Comparison of ENCODE assay signal across 8 mouse cellular contexts in genomic region chr16:37869470-37870231, GRCm38 (mm10). TPM values are rescaled to one million over a fixed set of nuclear protein-coding genes. Genes with fewer than 3 reads are reported as not detected.
DNase-seq lines count a peak whose midpoint lies in the region; ATAC-seq and TF ChIP-seq lines count a peak whose summit lies in the region.

No protein-coding gene starts in this region.

- peak; percentile 19; the same call in 1 of the 2 replicates for TF ChIP-seq CTCF in heart, adult 2 months (IDR thresholded peaks at IDR 0.05)
- peak; percentile 10; the same call in 1 of the 2 replicates for TF ChIP-seq CTCF in stomach, postnatal 0 days (IDR thresholded peaks at IDR 0.05; ENCODE audit: low read depth)

- H3K9ac ChIP-seq in heart, adult 2 months (ENCODE audit: low read depth, low read length): peak overlapping the region; percentile 75
- peak overlapping the region; percentile 98 for H3K9ac ChIP-seq in heart, embryonic 13.5 days
- peak overlapping the region; percentile 71 for H3K9ac ChIP-seq in liver, embryonic 15.5 days
- H3K9ac ChIP-seq in stomach, postnatal 0 days (ENCODE audit: low read length): peak overlapping the region; percentile 96

- peak overlapping the region; percentile 79 for H3K4me2 ChIP-seq in heart, embryonic 13.5 days
- H3K4me2 ChIP-seq in liver, embryonic 15.5 days: peak overlapping the region; percentile 83
- H3K4me2 ChIP-seq in stomach, postnatal 0 days (replicated peaks; ENCODE audit: low read depth): peak overlapping the region; percentile 76

- H3K9me3 ChIP-seq in heart, embryonic 13.5 days: no peaks in the 10 kb centered on the region
- no peaks in the 10 kb centered on the region for H3K9me3 ChIP-seq in liver, embryonic 15.5 days (replicated peaks)
- no peaks in the 10 kb centered on the region for H3K9me3 ChIP-seq in stomach, postnatal 0 days (ENCODE audit: control insufficient read depth, low read length)

- H3K27me3 ChIP-seq in heart, adult 2 months (ENCODE audit: control insufficient read depth, insufficient read depth, low read length): no peaks in the 10 kb centered on the region
- H3K27me3 ChIP-seq in heart, embryonic 13.5 days (replicated peaks): no peaks in the 10 kb centered on the region
- H3K27me3 ChIP-seq in liver, embryonic 15.5 days: no peaks in the 10 kb centered on the region
- H3K27me3 ChIP-seq in stomach, postnatal 0 days (ENCODE audit: control insufficient read depth, insufficient read depth, low read length): no peaks in the 10 kb centered on the region

- intact Hi-C loops in heart, adult 2 months (cut with DNase I): loop anchor here (2.0 to 5.0 kb wide), 3 partner anchors 78 to 219 kb away; partner anchors contain the start of gene Gsk3b
- intact Hi-C loops in heart, postnatal 25 days (cut with DNase I): loop anchor here (5.0 kb wide), 2 partner anchors 52 to 223 kb away; no protein-coding TSS in a partner anchor

- H3K36me3 ChIP-seq in heart, adult 2 months (ENCODE audit: control insufficient read depth, insufficient read depth, low read length): peaks cover 28% of the 10 kb centered on the region
- H3K36me3 ChIP-seq in heart, embryonic 13.5 days: peaks cover 4% of the 10 kb centered on the region; the same call in 1 of the 2 replicates
- no peaks in the 10 kb centered on the region for H3K36me3 ChIP-seq in liver, embryonic 15.5 days (replicated peaks)
- H3K36me3 ChIP-seq in stomach, postnatal 0 days (ENCODE audit: control insufficient read depth, insufficient read depth, low read length): no peaks in the 10 kb centered on the region

- H3K4me1 ChIP-seq in heart, adult 2 months (ENCODE audit: control insufficient read depth, insufficient read depth, low read length): peaks cover 20% of the 10 kb centered on the region
- peaks cover 31% of the 10 kb centered on the region for H3K4me1 ChIP-seq in heart, embryonic 13.5 days
- peaks cover 34% of the 10 kb centered on the region for H3K4me1 ChIP-seq in liver, embryonic 15.5 days (replicated peaks)
- peaks cover 7% of the 10 kb centered on the region; the same call in 1 of the 2 replicates for H3K4me1 ChIP-seq in stomach, postnatal 0 days (replicated peaks; ENCODE audit: control insufficient read depth, insufficient read depth)

- DNase-seq in heart, adult 2 months: no peak
- no peak for DNase-seq in heart, postnatal 25 days (ENCODE audit: low spot score)
- DNase-seq in Muller cell, postnatal 12 days (ENCODE audit: inconsistent ontology term): peak; percentile 66
- DNase-seq in stomach, postnatal 0 days (ENCODE audit: low spot score): no peak
- no peak for DNase-seq in thymus, postnatal 14 days

- TF ChIP-seq EP300 in heart, adult 2 months (IDR thresholded peaks at IDR 0.05; ENCODE audit: insufficient read depth, low read depth, low read length): no peak
- TF ChIP-seq EP300 in stomach, postnatal 0 days (optimal IDR thresholded peaks at IDR 0.05): no peak

- H3K79me2 ChIP-seq in heart, adult 2 months (replicated peaks; ENCODE audit: control insufficient read depth, insufficient read depth, low read length): peaks cover 9% of the 10 kb centered on the region

- peak overlapping the region; percentile 93 for H3K4me3 ChIP-seq in heart, adult 2 months
- H3K4me3 ChIP-seq in heart, embryonic 13.5 days: peak overlapping the region; percentile 87
- peak overlapping the region; percentile 80 for H3K4me3 ChIP-seq in liver, embryonic 15.5 days (replicated peaks)
- H3K4me3 ChIP-seq in stomach, postnatal 0 days (ENCODE audit: low read depth, low read length): peak overlapping the region; percentile 94

- WGBS in heart, adult 2 months: 8% methylated on average over 4 of the region's 4 CpGs
- 24% methylated on average over 4 of the region's 4 CpGs for WGBS in heart, embryonic 13.5 days
- WGBS in liver, embryonic 15.5 days (ENCODE audit: insufficient replicate concordance): 9% methylated on average over 4 of the region's 4 CpGs
- 9% methylated on average over 4 of the region's 4 CpGs for WGBS in stomach, postnatal 0 days

- no peak for ATAC-seq in heart, embryonic 13.5 days (ENCODE audit: extremely low read depth, insufficient number of reproducible peaks, low FRiP score, low TSS enrichment)
- ATAC-seq in liver, embryonic 15.5 days (ENCODE audit: insufficient read depth): no peak
- no peak for ATAC-seq in stomach, postnatal 0 days (ENCODE audit: low FRiP score, low TSS enrichment)
- ATAC-seq in cerebellum, adult (ENCODE audit: insufficient number of reproducible peaks, low FRiP score, low TSS enrichment): no peak

- H3K27ac ChIP-seq in heart, adult 2 months: peak overlapping the region; percentile 98
- H3K27ac ChIP-seq in heart, embryonic 13.5 days (replicated peaks): peak overlapping the region; percentile 95
- H3K27ac ChIP-seq in liver, embryonic 15.5 days (replicated peaks): peak overlapping the region; percentile 86; the same call in 1 of the 2 replicates
- H3K27ac ChIP-seq in stomach, postnatal 0 days (replicated peaks): peak overlapping the region; percentile 99

- no peak for TF ChIP-seq POLR2A in heart, adult 2 months (IDR thresholded peaks at IDR 0.05; ENCODE audit: insufficient read depth, low read depth, low read length)

RNA-seq across cellular contexts. Expression of gene Lrrc58, which starts 1.5 kb away (rescaled TPM):
- total RNA-seq in heart, adult 2 months (2021): 10 to 100 TPM; 64.4 to 83.5 TPM
- polyA plus RNA-seq in heart, adult 2 months (2012; rRNA removed): 11.8 and 21.1 TPM in 2 replicates
- 10 to 100 TPM; 64.0 to 70.1 TPM for total RNA-seq in heart, postnatal 25 days (2021)
- 35.0 and 37.1 TPM in 2 replicates for polyA plus RNA-seq in heart, embryonic 13.5 days (2015; fragmentation: Nextera tagmentation; extraction: Ambion mirVana)
- 12.0 TPM in 2 replicates for polyA plus RNA-seq in liver, embryonic 15.5 days (2015; fragmentation: Nextera tagmentation; extraction: Ambion mirVana)
- 26.0 and 27.5 TPM in 2 replicates for polyA plus RNA-seq in stomach, postnatal 0 days (2015; fragmentation: Nextera tagmentation; extraction: Ambion mirVana)

RNA-seq across cellular contexts. Expression of gene Gm36028, which starts 8.7 kb away (rescaled TPM):
- 1 to 10 TPM; 1.0 TPM for total RNA-seq in heart, adult 2 months (2021)
- polyA plus RNA-seq in heart, adult 2 months (2012; rRNA removed): 0.10 and 0.35 TPM in 2 replicates
- under 1 TPM; 0.44 to 0.53 TPM for total RNA-seq in heart, postnatal 25 days (2021)
- polyA plus RNA-seq in heart, embryonic 13.5 days (2015; fragmentation: Nextera tagmentation; extraction: Ambion mirVana): 0.31 and 0.57 TPM in 2 replicates
- 0.09 TPM in 1 of 2 replicates, not detected in the other for polyA plus RNA-seq in liver, embryonic 15.5 days (2015; fragmentation: Nextera tagmentation; extraction: Ambion mirVana)
- 0.29 and 0.56 TPM in 2 replicates for polyA plus RNA-seq in stomach, postnatal 0 days (2015; fragmentation: Nextera tagmentation; extraction: Ambion mirVana)

RNA-seq across cellular contexts. Expression of gene Gpr156, which starts 46.6 kb away (rescaled TPM):
- total RNA-seq in heart, adult 2 months (2021): under 1 TPM in 1 of 2 experiments, not detected in 1; 0.07 TPM
- 0.02 and 0.09 TPM in 2 replicates for polyA plus RNA-seq in heart, adult 2 months (2012; rRNA removed)
- total RNA-seq in heart, postnatal 25 days (2021): not detected
- 0.47 and 0.52 TPM in 2 replicates for polyA plus RNA-seq in heart, embryonic 13.5 days (2015; fragmentation: Nextera tagmentation; extraction: Ambion mirVana)
- polyA plus RNA-seq in liver, embryonic 15.5 days (2015; fragmentation: Nextera tagmentation; extraction: Ambion mirVana): 0.02 TPM in 1 of 2 replicates, not detected in the other
- polyA plus RNA-seq in stomach, postnatal 0 days (2015; fragmentation: Nextera tagmentation; extraction: Ambion mirVana): 0.07 TPM in 2 replicates
